Mouse (Mus musculus) gastrocnemius, adult 2 months (tissue): ENCODE measurements around the gene Cfap46. TPM values are rescaled to one million over a fixed set of nuclear protein-coding genes. Genes with fewer than 3 reads are reported as not detected.

Experiments used
- DNase-seq: peaks from one replicate; pipeline ENCODE4 v3.0.0; 2022
- H3K27ac ChIP-seq: fragments of 200-600 bp; 2 replicates; pipeline ENCODE4 v1.8.1; 2022; ENCODE audit warnings: mild to moderate bottlenecking
- H3K4me3 ChIP-seq: fragments of 200-600 bp; 2 replicates; pipeline ENCODE4 v1.8.1; 2022; ENCODE audit warnings: mild to moderate bottlenecking, moderate library complexity
- CTCF ChIP-seq: fragments of 200-600 bp; IDR thresholded peaks from 2 replicates; pipeline ENCODE4 v1.8.1; 2022; ENCODE audit warnings: antibody characterized with exemption, mild to moderate bottlenecking, moderate library complexity
- intact Hi-C: fragments of 180-260 bp; cut with DNase I; formaldehyde crosslinking; loops from one replicate; pipeline ENCODE4 v1.15.1; 2025
- total RNA-seq, 2 experiments: library from RNA; stranded (reverse); gene quantifications; 2 replicates each; pipeline ENCODE4 v1.2.3; 2021

The Cfap46 gene
- total RNA-seq, 2 experiments from 2014 or later: 0.28 TPM; not detected in 1

DNA sequence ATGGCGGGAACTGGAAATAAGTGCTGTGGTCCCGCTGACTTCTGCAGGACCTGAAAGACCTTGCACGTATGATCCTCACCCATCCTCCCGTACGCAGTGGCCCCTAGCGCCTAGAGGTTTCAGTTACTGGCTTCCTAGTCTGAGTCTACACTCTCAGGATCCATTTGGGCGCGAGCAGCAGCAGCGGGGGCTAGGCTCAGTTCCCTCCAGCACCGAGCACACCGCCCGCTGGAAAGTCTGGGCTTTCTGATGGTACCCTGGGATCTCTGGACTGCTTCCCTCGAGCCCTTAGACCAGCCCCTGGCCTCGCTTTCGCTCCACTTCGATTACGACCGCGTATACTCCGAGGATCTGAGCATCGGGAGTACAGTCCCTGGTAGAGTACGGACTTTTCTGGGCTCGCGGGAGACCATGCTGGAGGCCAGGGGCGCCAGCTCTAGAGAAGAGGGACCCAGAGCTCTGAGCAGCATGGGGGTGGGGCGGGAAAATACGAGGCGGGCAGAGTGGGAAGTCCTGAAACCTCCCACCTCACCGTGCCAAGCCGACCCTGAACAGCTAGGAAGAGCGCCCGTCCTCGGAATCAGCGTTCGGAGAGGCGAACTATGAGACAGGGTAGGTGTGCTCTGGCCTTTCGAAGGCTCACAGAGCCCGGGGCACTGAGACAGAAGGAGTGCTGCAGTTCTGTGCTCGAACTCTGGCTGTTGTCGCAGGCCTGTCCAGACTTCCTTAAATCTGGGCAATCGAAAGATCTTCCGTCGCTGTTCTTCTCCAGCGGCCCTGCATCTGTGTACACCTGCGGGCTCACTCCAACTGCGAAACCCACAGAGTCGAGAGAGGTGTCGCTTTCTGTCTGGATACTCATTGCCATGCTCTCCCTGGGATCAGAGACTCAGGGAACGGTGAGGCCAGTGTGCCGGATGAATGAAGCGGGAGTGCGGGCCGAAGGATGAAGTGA is 99.1 kb downstream of the Cfap46 start:
- H3K4me3 ChIP-seq: peak overlapping the region; percentile 57
- no peak overlapping the region for H3K27ac ChIP-seq
- DNase-seq: peak; percentile 28
- TF ChIP-seq CTCF: no peak
- intact Hi-C loops: loop anchor here (2.0 to 10.0 kb wide), 2 partner anchors 100 to 280 kb away; no protein-coding TSS in a partner anchor

DNA sequence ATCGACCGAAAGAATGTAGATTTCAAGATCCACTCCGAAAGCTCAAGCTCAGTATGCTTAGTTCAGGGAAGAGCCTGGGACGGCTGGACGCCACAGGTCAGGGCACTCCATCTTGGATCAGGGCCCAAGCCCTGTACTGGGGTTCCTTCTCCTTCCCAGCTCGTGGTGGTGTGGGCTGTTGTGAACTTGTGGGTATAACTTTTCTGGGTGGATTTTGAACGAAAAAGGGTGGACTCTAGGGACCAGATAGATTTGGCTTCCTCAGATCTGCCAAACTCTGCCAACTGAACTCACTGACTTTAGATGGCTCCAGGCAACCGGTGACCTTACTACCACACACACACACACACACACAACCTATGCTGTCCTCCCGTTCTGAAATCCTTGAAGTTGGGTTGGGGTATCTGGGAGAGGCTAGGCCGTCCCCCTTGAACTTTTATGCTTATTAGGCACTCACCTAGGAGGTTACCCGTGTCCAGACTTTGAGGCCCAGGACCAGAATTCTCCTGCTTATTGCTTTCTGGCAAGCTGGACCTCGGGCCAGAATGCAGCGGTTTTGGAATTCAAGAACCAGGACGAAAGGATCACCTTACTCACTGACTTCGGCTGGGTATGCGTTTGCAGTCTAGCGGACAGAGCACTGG is 100.4 kb downstream of the Cfap46 start:
- Histone ChIP-seq H3K4me3 (peak overlapping the region; percentile 67), H3K27ac (no peak overlapping the region)
- no peak for TF ChIP-seq CTCF
- intact Hi-C loops: loop anchor here (10.0 kb wide), 1 partner anchor 278 kb away; no protein-coding TSS in a partner anchor
- DNase-seq: no peak

DNA sequence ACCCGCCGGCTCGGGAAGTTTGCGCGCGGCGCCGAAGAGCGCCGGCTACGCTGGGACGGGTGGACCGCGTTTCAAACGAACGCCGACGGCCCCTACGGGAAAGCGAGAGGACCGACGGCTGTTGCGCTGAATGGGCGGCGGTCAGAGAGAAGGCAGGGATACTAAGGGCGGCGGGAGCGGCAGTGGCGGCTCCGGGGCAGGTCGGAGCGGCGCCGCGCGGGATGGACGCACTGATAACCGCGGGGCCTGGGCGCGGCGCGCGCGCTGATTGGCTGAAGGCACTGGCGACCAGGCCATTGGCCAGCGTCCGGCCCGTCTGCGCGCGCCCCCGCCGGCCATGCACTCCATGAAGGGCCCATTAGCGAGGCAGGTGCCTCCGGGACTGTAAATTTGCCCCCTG is 101.0 kb downstream of the Cfap46 start, which contains the start of gene Nkx6-2:
TSS of gene Nkx6-2 (minus strand) at position 203 of the 400 bp plus-strand sequence.
- Histone ChIP-seq H3K4me3 (peak within 1 kb of the TSS; percentile 67), H3K27ac (no peak within 1 kb of the TSS)
- TF ChIP-seq CTCF: no peak
- intact Hi-C loops: loop anchor here (10.0 kb wide), 1 partner anchor 278 kb away; no protein-coding TSS in a partner anchor
- peak; percentile 73 for DNase-seq

GRCm38 (mm10) chr7:139581801-139582571 is 101.6 kb downstream of the Cfap46 start:
- TF ChIP-seq CTCF: no peak
- DNase-seq: peak; percentile 41
- Histone ChIP-seq H3K4me3 (peak overlapping the region; percentile 67), H3K27ac (no peak overlapping the region)
- intact Hi-C loops: loop anchor here (10.0 kb wide), 1 partner anchor 277 kb away; no protein-coding TSS in a partner anchor

GRCm38 (mm10) chr7:139580851-139581775 is 102.5 kb downstream of the Cfap46 start:
- DNase-seq: no peak
- H3K27ac ChIP-seq: no peak overlapping the region
- intact Hi-C loops: loop anchor here (10.0 kb wide), 1 partner anchor 276 kb away; no protein-coding TSS in a partner anchor
- TF ChIP-seq CTCF: no peak
- H3K4me3 ChIP-seq: peak overlapping the region; percentile 67

GRCm38 (mm10) chr7:139579261-139579905 is 104.2 kb downstream of the Cfap46 start:
- no peak overlapping the region for H3K4me3 ChIP-seq
- DNase-seq: no peak
- H3K27ac ChIP-seq: no peak overlapping the region
- no peak for TF ChIP-seq CTCF
- intact Hi-C loops: no loop called here

DNA sequence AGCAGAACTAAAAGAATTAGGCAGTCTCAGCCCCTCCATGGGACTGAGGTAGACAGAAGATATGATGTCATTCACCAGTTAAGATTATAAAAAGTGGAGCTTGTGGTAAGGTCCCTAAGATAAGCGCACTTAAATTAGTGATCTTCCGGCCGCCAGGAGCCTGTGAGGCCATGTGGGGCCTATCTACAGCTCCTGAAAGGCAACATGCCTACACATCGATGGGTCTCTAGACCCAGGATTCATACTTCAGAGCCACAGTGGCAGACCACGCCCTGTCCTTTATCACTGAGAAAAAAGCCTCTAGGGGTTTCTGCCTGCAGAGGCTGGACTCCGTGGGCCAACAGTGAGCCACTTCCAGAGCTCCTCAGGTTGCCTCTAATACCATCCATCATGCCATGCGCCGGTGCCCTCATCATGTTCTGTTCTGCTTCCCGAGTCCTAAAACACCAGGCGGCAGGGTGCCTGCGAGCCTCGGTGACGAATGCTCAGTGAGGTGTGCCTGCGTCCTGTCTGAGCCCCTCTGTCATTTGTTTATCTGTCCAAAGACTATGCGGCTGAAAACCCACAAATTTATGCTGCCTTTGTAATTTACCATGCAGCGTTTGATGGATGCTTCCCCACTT is 107.4 kb downstream of the Cfap46 start:
- intact Hi-C loops: no loop called here
- H3K27ac ChIP-seq: no peak overlapping the region
- TF ChIP-seq CTCF: no peak
- no peak overlapping the region for H3K4me3 ChIP-seq
- DNase-seq: no peak

GRCm38 (mm10) chr7:139572665-139573064 is 111.0 kb downstream of the Cfap46 start:
- no peak overlapping the region for H3K27ac ChIP-seq
- H3K4me3 ChIP-seq: no peak overlapping the region
- DNase-seq: no peak
- intact Hi-C loops: no loop called here
- no peak for TF ChIP-seq CTCF

DNA sequence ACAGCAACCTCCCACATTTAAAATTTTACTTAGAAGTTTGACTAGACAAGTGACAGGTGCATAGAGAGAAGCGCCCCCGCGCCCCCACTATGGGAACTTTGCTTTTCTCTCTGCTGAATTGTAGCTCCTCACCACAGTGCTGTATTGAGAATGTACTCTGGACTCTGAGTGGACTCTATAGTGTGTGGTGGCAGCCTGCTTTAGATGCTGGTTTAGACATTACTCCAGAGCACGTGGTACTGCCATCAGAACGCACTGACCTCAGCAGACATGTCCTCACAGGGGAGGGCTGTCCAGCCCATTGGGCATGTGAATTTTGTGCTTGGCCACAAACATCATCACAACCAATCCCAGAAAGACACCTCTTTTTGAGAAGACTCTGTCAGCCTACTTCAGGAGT is 112.8 kb downstream of the Cfap46 start:
- no peak for DNase-seq
- no peak for TF ChIP-seq CTCF
- no peak overlapping the region for H3K4me3 ChIP-seq
- intact Hi-C loops: no loop called here
- no peak overlapping the region for H3K27ac ChIP-seq

DNA sequence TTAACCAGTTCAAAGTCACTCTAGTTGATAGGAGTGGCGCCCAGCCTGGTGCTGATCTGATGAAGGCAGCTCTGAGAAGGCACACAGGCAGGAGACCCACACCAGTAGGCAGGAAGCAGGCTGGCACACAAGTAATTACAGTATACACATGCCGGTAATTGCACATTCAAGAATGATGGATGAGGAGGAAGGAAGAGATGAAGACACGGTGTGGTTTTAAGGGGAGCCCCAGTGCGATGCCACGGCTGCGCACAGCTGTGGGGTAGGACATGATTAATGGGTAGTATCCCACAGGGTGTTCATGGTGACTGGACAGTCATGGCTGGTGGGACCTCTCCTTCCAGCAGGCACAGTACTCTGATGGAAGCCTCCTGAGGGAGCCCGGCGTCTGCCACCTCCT is 117.1 kb downstream of the Cfap46 start:
- Histone ChIP-seq H3K27ac (no peak overlapping the region), H3K4me3 (no peak overlapping the region)
- no peak for TF ChIP-seq CTCF
- intact Hi-C loops: loop anchor here (5.0 to 10.0 kb wide), 2 partner anchors 64 to 352 kb away; partner anchors contain the start of genes Lrrc27 and Stk32c
- DNase-seq: no peak
